Mouse (Mus musculus) right cerebral cortex, adult 18-20 months (tissue): ENCODE measurements around the gene Tcp10c.
"Not testable (repeated sequence)": the region's sequence is repeated elsewhere in the genome, so short reads cannot be mapped to it uniquely, and the experiment has no call there.

ENCODE experiments used
- DNase-seq: peaks from one replicate; pipeline ENCODE4 v3.0.0; 2022; ENCODE audit warnings: mixed read lengths

The Tcp10c gene

GRCm38 (mm10) chr17:13399961-13400360 is 45.6 kb downstream of the Tcp10c start:
- not testable (repeated sequence) for DNase-seq

- DNase-seq, result not testable (repeated sequence)
Measured at GRCm38 (mm10) chr17:13402118-13402517, 47.7 kb downstream of the Tcp10c start.

- not testable (repeated sequence) for DNase-seq
Measured at GRCm38 (mm10) chr17:13403527-13404131, 49.3 kb downstream of the Tcp10c start.

- not testable (repeated sequence) for DNase-seq
Measured at GRCm38 (mm10) chr17:13406023-13406422, 51.7 kb downstream of the Tcp10c start.

DNA sequence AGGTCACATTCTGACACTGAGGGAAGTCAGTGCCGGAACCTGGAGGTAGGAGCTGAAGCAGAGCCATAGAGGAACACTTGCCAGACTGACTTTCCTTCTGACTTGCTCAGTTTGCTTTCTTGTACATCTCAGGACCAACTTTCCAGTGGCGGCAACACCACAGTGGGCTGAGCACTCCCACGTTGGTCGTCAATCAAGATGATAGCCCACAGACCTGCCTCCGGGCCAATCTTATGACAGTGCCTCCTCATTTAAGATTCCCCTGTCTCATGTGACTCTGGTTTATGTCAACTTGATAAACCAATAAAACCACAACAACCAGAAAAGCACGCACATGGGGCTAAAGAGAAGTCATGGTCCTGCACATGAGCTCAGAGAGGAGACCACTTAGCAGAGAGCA is 52.3 kb downstream of the Tcp10c start:
- DNase-seq, result not testable (repeated sequence)

DNA sequence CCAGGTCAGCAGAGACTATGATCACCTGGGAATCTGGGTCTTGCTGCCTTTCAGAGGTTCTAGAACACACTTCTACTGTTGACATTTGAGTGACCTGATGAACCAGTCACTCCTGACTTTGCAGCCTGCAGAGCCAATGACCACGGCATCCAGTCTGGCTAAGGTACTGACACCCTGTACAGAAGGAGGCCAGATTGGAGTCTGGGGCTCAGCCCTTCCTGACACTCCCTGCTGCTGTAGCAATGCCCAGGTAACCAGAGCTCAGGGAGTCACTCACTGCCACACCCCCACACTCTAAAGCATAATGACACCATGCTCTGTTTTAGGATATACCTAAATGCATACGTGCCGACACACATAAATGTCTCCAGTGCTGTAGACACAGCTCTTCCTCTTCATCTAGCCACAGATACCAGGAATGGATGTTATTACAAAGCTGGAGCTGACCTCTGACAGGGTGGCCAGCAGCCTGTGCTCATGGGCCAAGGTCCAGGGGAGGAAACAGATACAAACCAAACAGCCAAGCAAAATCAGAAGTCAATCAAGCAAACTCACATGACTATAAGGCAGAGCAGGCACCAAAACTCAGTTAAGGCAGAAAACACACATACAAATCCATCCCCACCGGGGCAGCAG is 53.4 kb downstream of the Tcp10c start:
- DNase-seq, result not testable (repeated sequence)

GRCm38 (mm10) chr17:13408257-13408633 is 53.9 kb downstream of the Tcp10c start:
- not testable (repeated sequence) for DNase-seq

DNA sequence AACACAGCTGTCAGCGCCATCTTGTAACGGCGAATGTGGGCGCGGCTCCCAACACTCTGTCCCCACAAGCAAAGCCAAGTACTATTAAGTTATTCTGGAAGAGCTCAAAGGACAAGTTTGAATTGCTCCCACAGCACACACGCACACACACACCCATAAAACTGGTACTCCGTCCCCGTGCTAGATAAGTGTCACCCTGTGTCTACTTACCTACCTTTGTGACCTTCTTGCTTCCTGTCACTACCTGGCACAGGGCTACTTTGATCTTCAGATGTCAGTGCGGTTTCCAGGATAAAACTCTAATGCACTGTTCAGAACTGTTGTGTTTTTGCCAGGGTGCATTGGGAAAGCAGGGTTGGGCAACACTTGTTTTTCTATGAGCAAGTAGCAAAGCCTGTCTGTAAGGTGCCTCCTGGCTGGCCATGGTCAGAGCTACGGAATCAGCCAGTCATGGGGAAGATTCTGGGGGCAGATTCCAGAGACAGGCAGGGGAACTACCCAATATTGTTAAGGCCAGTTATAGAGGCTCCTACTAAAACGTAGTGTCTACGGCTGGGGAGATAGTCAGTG is 66.7 kb downstream of the Tcp10c start:
- DNase-seq, result not testable (repeated sequence)

DNA sequence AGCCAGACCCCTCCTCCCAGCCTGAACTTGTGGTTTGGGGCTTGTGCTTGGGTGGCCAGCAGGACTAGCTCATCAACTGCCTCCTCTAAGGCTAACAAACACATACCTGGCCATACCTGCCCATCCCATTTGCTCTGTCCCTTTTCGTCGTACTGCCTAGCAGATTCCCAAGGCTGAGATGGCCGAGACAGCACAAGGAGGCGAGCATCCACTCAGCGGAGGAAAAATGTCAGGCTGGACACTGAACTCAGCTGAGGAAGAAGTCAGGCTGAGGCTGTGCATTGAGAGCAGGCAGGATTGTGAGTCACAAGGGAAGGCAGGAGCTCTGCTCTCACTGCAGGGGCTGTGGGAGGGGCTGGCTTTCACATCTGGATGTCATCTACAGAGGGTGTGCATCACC is 68.3 kb downstream of the Tcp10c start:
- not testable (repeated sequence) for DNase-seq

- DNase-seq, result not testable (repeated sequence)
Measured at GRCm38 (mm10) chr17:13423373-13424024, 69.1 kb downstream of the Tcp10c start.

GRCm38 (mm10) chr17:13424321-13424720 is 69.9 kb downstream of the Tcp10c start:
- not testable (repeated sequence) for DNase-seq

DNA sequence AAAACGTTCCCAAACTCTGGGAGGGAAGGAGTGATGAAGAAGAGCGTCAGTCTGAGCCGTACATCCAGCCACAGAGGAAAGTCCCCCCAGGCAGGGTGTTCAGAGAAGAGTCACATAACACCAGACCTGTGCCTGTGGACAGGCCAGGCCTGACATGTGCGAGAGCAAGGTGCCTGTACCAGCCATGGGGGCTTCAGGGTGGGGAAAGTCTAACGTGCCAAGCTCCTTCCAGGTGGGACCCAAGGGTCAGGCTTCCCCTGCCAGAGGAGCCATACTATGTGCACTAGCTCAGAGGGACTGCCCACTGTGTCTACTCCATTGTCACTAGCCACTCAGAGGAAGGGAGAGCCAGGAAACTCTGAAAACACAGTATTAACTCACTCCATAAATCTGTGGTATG is 71.3 kb downstream of the Tcp10c start:
- not testable (repeated sequence) for DNase-seq

GRCm38 (mm10) chr17:13426508-13426907 is 72.1 kb downstream of the Tcp10c start:
- not testable (repeated sequence) for DNase-seq
